Comparison of ENCODE assay signal across 9 mouse cellular contexts in the genomic region with DNA sequence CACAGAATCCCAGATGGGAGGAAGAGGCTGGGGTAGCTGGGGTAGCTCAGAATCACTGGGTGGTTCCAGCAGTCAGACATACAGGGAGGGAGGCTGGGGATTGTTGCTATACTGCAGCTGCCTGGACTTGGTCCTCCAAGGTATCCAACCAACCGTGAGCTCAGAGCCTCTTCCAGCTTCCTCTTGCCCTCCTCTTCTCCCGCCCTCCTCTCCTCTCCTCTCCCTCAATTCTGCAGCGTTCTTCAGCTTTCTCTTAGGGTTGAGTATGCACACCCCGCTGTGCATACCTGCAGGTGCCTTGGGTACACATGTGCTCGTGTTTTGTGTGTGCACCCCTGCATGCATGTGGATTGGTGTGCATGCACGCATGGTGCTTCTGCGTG.
DNase-seq lines count a peak whose midpoint lies in the region; ATAC-seq and TF ChIP-seq lines count a peak whose summit lies in the region.
"Had no signal": no experiment of that assay in that cellular context is flagged by ENCODE, and none has a peak within 500 bp of the region (broad histone marks: within the 10 kb centered on the region; RNA-seq: fewer than 3 reads in every experiment).

No protein-coding gene starts in this region.

- no peaks in the 10 kb centered on the region for H3K36me3 ChIP-seq in embryonic facial prominence, embryonic 15.5 days
- H3K36me3 ChIP-seq in intestine, embryonic 14.5 days (ENCODE audit: control insufficient read depth, insufficient read depth, low read length): no peaks in the 10 kb centered on the region
- no peaks in the 10 kb centered on the region for H3K36me3 ChIP-seq in myocyte (ENCODE audit: control insufficient read depth, insufficient read depth)

- peak overlapping the region; percentile 53 for H3K4me3 ChIP-seq in layer of hippocampus, adult 2 months
- H3K4me3 ChIP-seq in embryonic facial prominence, embryonic 15.5 days (replicated peaks): peak overlapping the region; percentile 39
- H3K4me3 ChIP-seq in intestine, embryonic 14.5 days (ENCODE audit: low read depth, low read length): peak overlapping the region; percentile 28; the same call in 1 of the 2 replicates
- no peak overlapping the region for H3K4me3 ChIP-seq in myocyte

- H3K4me2 ChIP-seq in embryonic facial prominence, embryonic 15.5 days (replicated peaks): peak overlapping the region; percentile 76
- peak overlapping the region; percentile 58 for H3K4me2 ChIP-seq in intestine, embryonic 14.5 days (ENCODE audit: low read length)
- H3K4me2 ChIP-seq in myocyte (ENCODE audit: low read depth): peak overlapping the region; percentile 25

- no peak overlapping the region for H3ac ChIP-seq in myocyte (ENCODE audit: control insufficient read depth, insufficient read length)

- peaks cover 21% of the 10 kb centered on the region for H3K4me1 ChIP-seq in embryonic facial prominence, embryonic 15.5 days
- peaks cover 20% of the 10 kb centered on the region for H3K4me1 ChIP-seq in intestine, embryonic 14.5 days (replicated peaks; ENCODE audit: control insufficient read depth, insufficient read depth, low read length)

- no peak for TF ChIP-seq POLR2A in myocyte (IDR thresholded peaks at IDR 0.05; ENCODE audit: insufficient read length, low read depth)

- TF ChIP-seq CTCF in layer of hippocampus, adult 2 months (conservative IDR thresholded peaks at IDR 0.05): no peak

- H3K27ac ChIP-seq in layer of hippocampus, adult 2 months: peak overlapping the region; percentile 99
- peak overlapping the region; percentile 78 for H3K27ac ChIP-seq in embryonic facial prominence, embryonic 15.5 days (replicated peaks)
- peak overlapping the region; percentile 92; the same call in 1 of the 2 replicates for H3K27ac ChIP-seq in intestine, embryonic 14.5 days (ENCODE audit: low read depth)

- no peak for ATAC-seq in embryonic facial prominence, embryonic 15.5 days (ENCODE audit: insufficient number of reproducible peaks, low FRiP score, low TSS enrichment, low read depth)
- peak; percentile 50 for ATAC-seq in intestine, embryonic 14.5 days (replicated peaks; ENCODE audit: low FRiP score, low TSS enrichment, low read depth)
- ATAC-seq: Patski had no signal

- no peaks in the 10 kb centered on the region for H3K27me3 ChIP-seq in embryonic facial prominence, embryonic 15.5 days
- no peaks in the 10 kb centered on the region for H3K27me3 ChIP-seq in intestine, embryonic 14.5 days (replicated peaks; ENCODE audit: control insufficient read depth, insufficient read depth, low read length)
- H3K27me3 ChIP-seq in myocyte (ENCODE audit: control insufficient read depth, insufficient read depth, insufficient read length): no peaks in the 10 kb centered on the region
- H3K27me3 ChIP-seq: Patski had no signal

- no peak for DNase-seq in layer of hippocampus, adult 2 months (ENCODE audit: low spot score in 2 of 2)
- DNase-seq in layer of hippocampus, postnatal 10 days (ENCODE audit: low spot score in 2 of 2): no peak
- no peak for DNase-seq in intestine, embryonic 14.5 days (ENCODE audit: low spot score)
- no peak for DNase-seq in retina, embryonic 14.5 days (ENCODE audit: low spot score)
- DNase-seq in thymus, postnatal 25 days: no peak
- DNase-seq in adrenal gland, postnatal 36 days: no peak

- 9% methylated on average over 7 of the region's 7 CpGs for WGBS in embryonic facial prominence, embryonic 15.5 days
- WGBS in intestine, embryonic 14.5 days: 7% methylated on average over 7 of the region's 7 CpGs

- no peak overlapping the region for H3K9ac ChIP-seq in embryonic facial prominence, embryonic 15.5 days
- H3K9ac ChIP-seq in intestine, embryonic 14.5 days (ENCODE audit: low read length): peak overlapping the region; percentile 48; the same call in 1 of the 2 replicates

- H3K79me2 ChIP-seq in myocyte (ENCODE audit: control insufficient read depth, insufficient read depth): no peaks in the 10 kb centered on the region

- peaks cover 6% of the 10 kb centered on the region; the same call in 1 of the 2 replicates for H3K9me3 ChIP-seq in embryonic facial prominence, embryonic 15.5 days (replicated peaks)
- H3K9me3 ChIP-seq in intestine, embryonic 14.5 days (ENCODE audit: control insufficient read depth, low read length): peaks cover 6% of the 10 kb centered on the region; the same call in 1 of the 2 replicates

TF ChIP-seq in myocyte, 11 proteins besides CTCF, POLR2A, EP300 and RAD21:
- TF ChIP-seq REST (IDR thresholded peaks at IDR 0.05; ENCODE audit: insufficient read depth, insufficient read length) (no peak), SRF (IDR thresholded peaks at IDR 0.05; ENCODE audit: control insufficient read depth, insufficient read length, low read depth) (no peak), POLR2AphosphoS2 (IDR thresholded peaks at IDR 0.05; ENCODE audit: insufficient read length, low read depth) (no peak), CEBPB (IDR thresholded peaks at IDR 0.05; ENCODE audit: insufficient read depth, poor library complexity, severe bottlenecking) (no peak), MYOG (IDR thresholded peaks at IDR 0.05; ENCODE audit: control insufficient read depth in 1 of 3, insufficient read depth in 1 of 3, insufficient read length in 2 of 3, low read depth in 2 of 3) (no peak), MAX (IDR thresholded peaks at IDR 0.05; ENCODE audit: low read depth) (no peak), USF1 (IDR thresholded peaks at IDR 0.05; ENCODE audit: low read depth) (no peak), E2F4 (IDR thresholded peaks at IDR 0.05; ENCODE audit: insufficient read depth) (no peak), TCF3 (IDR thresholded peaks at IDR 0.05; ENCODE audit: insufficient read length, low read depth) (no peak), MYOD1 (IDR thresholded peaks at IDR 0.05; ENCODE audit: control insufficient read depth in 1 of 3, insufficient read length in 2 of 3, low read depth in 2 of 3) (no peak), TCF12 (IDR thresholded peaks at IDR 0.05; ENCODE audit: insufficient read depth, poor library complexity, severe bottlenecking) (no peak)

Comparison
In these comparisons a context has a peak if more than half of its experiments do, and no peak if none do; other contexts are left out.
1. H3K4me2 ChIP-seq: peak in every context shown above with its lines; median percentile 76 in embryonic facial prominence, embryonic 15.5 days; 58 in intestine, embryonic 14.5 days; 25 in myocyte.